Mouse (Mus musculus): ENCODE data around the gene Olfr623. TPM values are rescaled to one million over a fixed set of nuclear protein-coding genes. Genes with fewer than 3 reads are reported as not detected.

Olfr623 gene
- not detected in 2 replicates for polyA plus RNA-seq (2012)

GRCm38 (mm10) chr7:103663598-103663997 lies at the start of gene Olfr623:
Gene Olfr623, minus strand, starts transcription at chr7:103663698.
- TF ChIP-seq GATA1 (IDR thresholded peaks at IDR 0.05; ENCODE audit: low read length): no peak

- TF ChIP-seq GATA1 (IDR thresholded peaks at IDR 0.05; ENCODE audit: low read length): no peak
These were observed 48.5 kb upstream of the Olfr623 start for GRCm38 (mm10) chr7:103712024-103712423.

DNA sequence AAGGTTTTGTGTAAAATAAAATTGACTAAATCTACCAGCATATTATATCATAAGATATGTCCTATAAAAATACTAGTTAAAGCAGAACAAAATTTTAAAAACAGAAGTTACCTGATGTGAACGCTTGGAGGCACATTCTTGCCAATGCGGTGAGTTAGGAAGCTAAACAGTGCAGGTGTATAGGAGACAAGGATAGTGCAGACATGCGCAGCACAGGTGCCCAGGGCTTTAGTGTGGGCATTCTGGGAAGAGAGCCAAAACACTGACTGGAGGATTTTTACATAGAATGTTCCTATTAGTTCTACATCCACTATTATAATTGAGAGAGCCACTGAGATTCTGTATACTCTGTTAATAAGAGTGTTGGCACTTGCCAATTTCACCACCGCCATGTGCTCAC lies 36.0 kb upstream of the Olfr623 start:
- TF ChIP-seq GATA1 (IDR thresholded peaks at IDR 0.05; ENCODE audit: low read length): no peak

DNA sequence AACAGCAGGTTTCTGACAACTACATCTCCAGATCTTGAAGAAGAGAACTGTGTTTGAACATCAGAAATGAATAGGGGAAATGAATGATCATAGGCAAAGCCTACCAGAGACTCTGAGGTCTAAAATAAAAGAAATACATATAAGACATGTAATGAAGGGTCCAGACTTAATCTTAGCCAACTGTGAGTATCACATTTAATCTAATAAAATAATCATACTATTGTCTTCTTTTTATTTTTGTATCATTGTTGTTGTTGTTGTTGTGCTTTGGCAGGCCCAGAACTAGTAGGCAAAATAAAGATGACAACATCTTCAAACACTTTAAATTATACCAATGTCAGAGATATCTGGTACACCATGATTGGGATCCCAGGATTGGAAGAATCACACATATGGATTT lies 18.9 kb upstream of the Olfr623 start, which contains the start of gene Olfr625-ps1:
TSS of gene Olfr625-ps1 (plus strand) at position 301 of the 400 bp plus-strand sequence.
- TF ChIP-seq GATA1 (IDR thresholded peaks at IDR 0.05; ENCODE audit: low read length): no peak

DNA sequence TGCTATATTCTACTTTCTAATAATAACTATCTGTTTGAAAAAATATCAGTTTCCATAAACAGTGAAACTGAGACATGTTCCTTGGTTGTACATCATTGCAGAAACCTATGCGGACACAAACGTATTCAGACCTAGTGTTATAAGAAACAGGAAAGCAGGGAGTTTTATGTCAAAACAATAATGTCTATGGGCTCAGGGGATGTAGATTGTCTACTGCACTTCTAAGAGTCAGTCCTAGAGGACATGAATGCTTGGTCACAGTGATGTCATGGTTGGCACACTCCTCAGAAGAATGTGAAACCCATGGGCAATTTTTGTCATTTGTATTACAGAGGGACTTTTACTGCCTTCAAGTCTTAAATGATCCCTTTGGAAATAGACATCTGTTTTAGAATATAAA lies 7.6 kb upstream of the Olfr623 start, which contains the start of gene Olfr624:
TSS of gene Olfr624 (minus strand) at position 101 of the 400 bp plus-strand sequence.
- TF ChIP-seq GATA1 (IDR thresholded peaks at IDR 0.05; ENCODE audit: low read length): no peak

GRCm38 (mm10) chr7:103644070-103644469 lies 19.4 kb downstream of the Olfr623 start:
- TF ChIP-seq GATA1 (IDR thresholded peaks at IDR 0.05; ENCODE audit: low read length): no peak

- no peak for TF ChIP-seq GATA1 (IDR thresholded peaks at IDR 0.05; ENCODE audit: low read length)
These were observed 20.9 kb downstream of the Olfr623 start, which contains the start of gene Olfr622 for GRCm38 (mm10) chr7:103642602-103643001. Gene Olfr622, minus strand, starts transcription at chr7:103642702.

GRCm38 (mm10) chr7:103636795-103637194 lies 26.7 kb downstream of the Olfr623 start:
- no peak for TF ChIP-seq GATA1 (IDR thresholded peaks at IDR 0.05; ENCODE audit: low read length)

- no peak for TF ChIP-seq GATA1 (IDR thresholded peaks at IDR 0.05; ENCODE audit: low read length)
These were observed 51.1 kb downstream of the Olfr623 start, which contains the start of gene Olfr620 for GRCm38 (mm10) chr7:103612434-103612833. Gene Olfr620, minus strand, starts transcription at chr7:103612534.

Other genes starting within 250 kb of the Olfr623 start
- not detected in 2 replicates for gene Usp17lc, start 248.6 kb downstream of the Olfr623 start, polyA plus RNA-seq (2012)
- not detected in 2 replicates for gene Olfr605, start 218.3 kb downstream of the Olfr623 start, polyA plus RNA-seq (2012)
- gene Olfr606, start 214.7 kb downstream of the Olfr623 start, polyA plus RNA-seq (2012): not detected in 2 replicates
- not detected in 2 replicates for gene Olfr607, start 199.5 kb downstream of the Olfr623 start, polyA plus RNA-seq (2012)
- not detected in 2 replicates for gene Olfr608, start 193.8 kb downstream of the Olfr623 start, polyA plus RNA-seq (2012)
- gene Olfr609, start 165.6 kb downstream of the Olfr623 start, polyA plus RNA-seq (2012): not detected in 2 replicates
- gene Olfr610, start 151.6 kb downstream of the Olfr623 start, polyA plus RNA-seq (2012): not detected in 2 replicates
- not detected in 2 replicates for gene Olfr611, start 142.9 kb downstream of the Olfr623 start, polyA plus RNA-seq (2012)
- not detected in 2 replicates for gene Olfr612, start 121.0 kb downstream of the Olfr623 start, polyA plus RNA-seq (2012)
- not detected in 2 replicates for gene Olfr613, start 115.6 kb downstream of the Olfr623 start, polyA plus RNA-seq (2012)
- not detected in 2 replicates for gene Olfr615, start 107.6 kb downstream of the Olfr623 start, polyA plus RNA-seq (2012)
- gene Olfr616, start 94.6 kb downstream of the Olfr623 start, polyA plus RNA-seq (2012): not detected in 2 replicates
- gene Olfr617, start 90.6 kb downstream of the Olfr623 start, polyA plus RNA-seq (2012): not detected in 2 replicates
- not detected in 2 replicates for gene Olfr618, start 73.6 kb downstream of the Olfr623 start, polyA plus RNA-seq (2012)
- not detected in 2 replicates for gene Olfr619, start 63.1 kb downstream of the Olfr623 start, polyA plus RNA-seq (2012)
- gene Olfr620, start 51.2 kb downstream of the Olfr623 start, polyA plus RNA-seq (2012): not detected in 2 replicates
- not detected in 2 replicates for gene Olfr622, start 21.0 kb downstream of the Olfr623 start, polyA plus RNA-seq (2012)
- not detected in 2 replicates for gene Olfr624, start 7.5 kb upstream of the Olfr623 start, polyA plus RNA-seq (2012)
- gene Olfr625-ps1, start 19.0 kb upstream of the Olfr623 start, polyA plus RNA-seq (2012): not detected in 2 replicates
- not detected in 2 replicates for gene Olfr243, start 51.0 kb upstream of the Olfr623 start, polyA plus RNA-seq (2012)
- gene Olfr628, start 66.7 kb upstream of the Olfr623 start, polyA plus RNA-seq (2012): not detected in 2 replicates
- not detected in 2 replicates for gene Olfr629, start 81.2 kb upstream of the Olfr623 start, polyA plus RNA-seq (2012)
- not detected in 2 replicates for gene Olfr630, start 93.6 kb upstream of the Olfr623 start, polyA plus RNA-seq (2012)
- not detected in 2 replicates for gene Olfr69, start 107.9 kb upstream of the Olfr623 start, polyA plus RNA-seq (2012)
- gene Olfr68, start 116.0 kb upstream of the Olfr623 start, polyA plus RNA-seq (2012): not detected in 2 replicates
- gene Olfr67, start 128.1 kb upstream of the Olfr623 start, polyA plus RNA-seq (2012): not detected in 2 replicates
- 31.6 and 77.2 TPM in 2 replicates for gene Hbb-bt, start 150.3 kb upstream of the Olfr623 start, polyA plus RNA-seq (2012)
- 5,963 and 6,563 TPM in 2 replicates for gene Hbb-bs, start 164.4 kb upstream of the Olfr623 start, polyA plus RNA-seq (2012)
- gene Hbb-bh2, start 176.8 kb upstream of the Olfr623 start, polyA plus RNA-seq (2012): not detected in 2 replicates
- not detected in 2 replicates for gene Hbb-bh1, start 179.5 kb upstream of the Olfr623 start, polyA plus RNA-seq (2012)
- not detected in 2 replicates for gene Hbb-y, start 189.5 kb upstream of the Olfr623 start, polyA plus RNA-seq (2012)
- gene Olfr66, start 222.6 kb upstream of the Olfr623 start, polyA plus RNA-seq (2012): not detected in 2 replicates
- gene Olfr64, start 230.8 kb upstream of the Olfr623 start, polyA plus RNA-seq (2012): not detected in 2 replicates
- gene Olfr65, start 239.8 kb upstream of the Olfr623 start, polyA plus RNA-seq (2012): not detected in 2 replicates